Mouse (Mus musculus) forebrain, embryonic 13.5 days (tissue): ENCODE data around the gene Daw1. TPM values are rescaled to one million over a fixed set of nuclear protein-coding genes. Genes with fewer than 3 reads are reported as not detected.

Experiments used
- ATAC-seq: fragments of 200-750 bp; cut with Nextera tagmentation; 2 replicates; pipeline ENCODE4 v1.8.0; 2017
- H3K27ac ChIP-seq: fragments of 300-500 bp; sonication (generic); 2 replicates; pipeline ENCODE4 v1.5.1; 2015; ENCODE audit warnings: inconsistent platforms, mild to moderate bottlenecking, moderate library complexity
- H3K27me3 ChIP-seq: fragments of 300-500 bp; sonication (generic); 2 replicates; pipeline ENCODE4 v1.6.1; 2015; ENCODE audit warnings: mild to moderate bottlenecking, inconsistent platforms
- H3K36me3 ChIP-seq: fragments of 300-500 bp; sonication (generic); 2 replicates; pipeline ENCODE4 v1.6.1; 2015; ENCODE audit warnings: mild to moderate bottlenecking, inconsistent platforms; ENCODE audit not compliant: poor library complexity, severe bottlenecking
- H3K4me1 ChIP-seq: fragments of 300-500 bp; sonication (generic); 2 replicates; pipeline ENCODE4 v1.6.1; 2015; ENCODE audit warnings: inconsistent platforms
- H3K4me2 ChIP-seq: fragments of 300-500 bp; sonication (generic); 2 replicates; pipeline ENCODE4 v1.6.1; 2015; ENCODE audit warnings: inconsistent platforms, mild to moderate bottlenecking, moderate library complexity
- H3K4me3 ChIP-seq: fragments of 300-500 bp; sonication (generic); 2 replicates; pipeline ENCODE4 v1.5.1; 2015; ENCODE audit warnings: mild to moderate bottlenecking, inconsistent platforms
- H3K9ac ChIP-seq: fragments of 300-500 bp; sonication (generic); 2 replicates; pipeline ENCODE4 v1.6.1; 2015; ENCODE audit warnings: mild to moderate bottlenecking, inconsistent platforms
- H3K9me3 ChIP-seq: fragments of 300-500 bp; sonication (generic); replicated peaks from 2 replicates; pipeline ENCODE4 v1.6.1; 2016; ENCODE audit warnings: inconsistent platforms
- WGBS: fragments of 180-500 bp; shearing (Covaris S2); methylation state at CpG from one replicate; pipeline ENCODE4 v1.1.7; 2015; 5-methylcytosine and 5-hydroxymethylcytosine counted together
- polyA plus RNA-seq: library from polyadenylated mRNA; unstranded; fragments of >200 nt; fragmentation: Nextera tagmentation; extraction: Ambion mirVana; gene quantifications from 2 replicates; pipeline ENCODE4 v1.2.1, GENCODE M21; 2015

The Daw1 gene
- polyA plus RNA-seq, 1 experiment from 2014 or later = 0.54 TPM

- no peaks in the 10 kb centered on the region for H3K27me3 ChIP-seq
- 85% methylated on average over 5 of the region's 5 CpGs for WGBS
- no peak for ATAC-seq
Measured at GRCm38 (mm10) chr1:83142055-83142454, 17.5 kb upstream of the Daw1 start.

GRCm38 (mm10) chr1:83146547-83146946 lies 13.0 kb upstream of the Daw1 start:
- no peak for ATAC-seq
- Histone ChIP-seq H3K9ac (no peak overlapping the region), H3K27me3 (no peaks in the 10 kb centered on the region), H3K4me3 (no peak overlapping the region), H3K36me3 (no peaks in the 10 kb centered on the region), H3K4me1 (no peaks in the 10 kb centered on the region), H3K9me3 (no peaks in the 10 kb centered on the region), H3K27ac (no peak overlapping the region), H3K4me2 (no peak overlapping the region)
- WGBS = 94% methylated on average over 2 of the region's 2 CpGs

More at GRCm38 (mm10) chr1:83142055-83142454, 17.5 kb upstream of the Daw1 start:
- Histone ChIP-seq H3K4me3 (no peak overlapping the region), H3K4me1 (no peaks in the 10 kb centered on the region), H3K27ac (no peak overlapping the region), H3K36me3 (no peaks in the 10 kb centered on the region), H3K9ac (no peak overlapping the region), H3K4me2 (no peak overlapping the region), H3K9me3 (no peaks in the 10 kb centered on the region; the same call in 1 of the 2 replicates)

DNA sequence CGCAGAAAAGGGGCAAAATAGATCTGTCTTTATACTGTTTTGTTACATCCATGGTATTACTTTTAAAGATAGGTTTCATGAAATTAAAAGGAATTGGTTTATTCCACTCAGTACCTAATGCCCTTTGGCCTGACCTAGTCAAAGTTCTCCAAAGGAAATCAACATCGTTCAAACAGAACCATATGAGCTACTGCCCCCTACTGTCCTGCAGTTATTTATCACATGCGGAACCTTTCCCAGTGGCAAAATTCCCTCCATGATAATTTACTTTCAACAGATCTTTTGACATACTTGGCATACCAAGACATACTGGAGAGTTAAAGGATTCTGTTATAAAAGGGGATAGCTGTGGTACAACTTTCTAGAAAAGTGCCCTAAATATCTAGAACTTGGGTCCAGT lies 9.3 kb upstream of the Daw1 start:
- WGBS = 76% methylated on average over 3 of the region's 3 CpGs
- Histone ChIP-seq H3K27ac (no peak overlapping the region), H3K27me3 (no peaks in the 10 kb centered on the region), H3K4me2 (no peak overlapping the region), H3K9ac (no peak overlapping the region), H3K4me1 (no peaks in the 10 kb centered on the region), H3K36me3 (no peaks in the 10 kb centered on the region), H3K9me3 (no peaks in the 10 kb centered on the region), H3K4me3 (no peak overlapping the region)
- ATAC-seq = no peak

DNA sequence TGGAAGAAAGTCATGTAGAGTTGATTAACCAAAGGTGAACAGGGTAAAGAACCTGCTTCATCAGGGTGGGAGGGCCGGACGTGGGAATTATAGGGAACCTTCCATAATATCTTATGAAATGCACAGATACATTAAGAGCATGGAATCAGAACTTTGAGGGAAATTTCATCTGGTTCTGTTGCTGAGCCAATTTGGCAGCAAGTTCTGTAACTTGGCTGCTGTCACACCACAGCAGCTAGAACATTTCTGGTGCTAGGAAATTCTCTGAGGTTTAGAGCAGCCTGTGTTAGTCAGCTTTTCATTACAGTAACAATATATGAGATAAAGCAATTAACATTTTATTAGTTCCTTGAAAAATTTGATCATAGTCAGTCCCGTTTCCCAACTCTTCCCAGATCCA lies 6.6 kb upstream of the Daw1 start:
- Histone ChIP-seq H3K9ac (no peak overlapping the region), H3K27me3 (no peaks in the 10 kb centered on the region), H3K4me3 (no peak overlapping the region), H3K27ac (no peak overlapping the region), H3K4me2 (no peak overlapping the region), H3K36me3 (no peaks in the 10 kb centered on the region), H3K4me1 (no peaks in the 10 kb centered on the region), H3K9me3 (no peaks in the 10 kb centered on the region)
- no peak for ATAC-seq
- 89% methylated on average over 3 of the region's 3 CpGs for WGBS

DNA sequence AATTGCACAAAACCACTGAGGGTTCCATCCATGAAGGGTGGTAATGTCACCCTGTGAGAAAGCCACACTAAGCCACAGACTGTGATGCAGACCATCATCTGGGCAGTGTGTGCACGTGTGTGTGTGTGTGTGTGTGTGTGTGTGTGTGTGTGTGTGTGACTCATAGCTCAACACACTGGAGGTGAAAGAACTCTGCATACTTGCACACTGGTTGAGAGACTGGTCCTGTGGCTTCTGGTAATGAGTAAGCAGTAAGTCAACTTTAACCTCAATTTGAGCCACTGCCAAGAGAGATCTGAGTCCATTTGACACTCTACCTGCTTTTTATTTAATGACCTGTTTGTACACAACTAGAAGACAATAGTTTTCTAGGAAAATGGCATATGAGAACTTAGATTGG lies 2.7 kb upstream of the Daw1 start:
- no peaks in the 10 kb centered on the region for H3K27me3 ChIP-seq
- no peak for ATAC-seq
- no peaks in the 10 kb centered on the region for H3K36me3 ChIP-seq
- H3K27ac ChIP-seq = no peak overlapping the region
- no peaks in the 10 kb centered on the region for H3K4me1 ChIP-seq
- H3K9me3 ChIP-seq = no peaks in the 10 kb centered on the region
- WGBS = 46% methylated on average over 1 of the region's 1 CpGs
- H3K9ac ChIP-seq = no peak overlapping the region
- H3K4me2 ChIP-seq = no peak overlapping the region
- no peak overlapping the region for H3K4me3 ChIP-seq

- no peaks in the 10 kb centered on the region for H3K36me3 ChIP-seq
- ATAC-seq = no peak
- no peak overlapping the region for H3K4me2 ChIP-seq
- H3K27me3 ChIP-seq = no peaks in the 10 kb centered on the region
- no peaks in the 10 kb centered on the region for H3K4me1 ChIP-seq
- WGBS = 82% methylated on average over 3 of the region's 3 CpGs
- H3K9me3 ChIP-seq = no peaks in the 10 kb centered on the region
- no peak overlapping the region for H3K9ac ChIP-seq
- H3K27ac ChIP-seq = no peak overlapping the region
- no peak overlapping the region for H3K4me3 ChIP-seq
Measured at GRCm38 (mm10) chr1:83161658-83162057, 2.1 kb downstream of the Daw1 start.

DNA sequence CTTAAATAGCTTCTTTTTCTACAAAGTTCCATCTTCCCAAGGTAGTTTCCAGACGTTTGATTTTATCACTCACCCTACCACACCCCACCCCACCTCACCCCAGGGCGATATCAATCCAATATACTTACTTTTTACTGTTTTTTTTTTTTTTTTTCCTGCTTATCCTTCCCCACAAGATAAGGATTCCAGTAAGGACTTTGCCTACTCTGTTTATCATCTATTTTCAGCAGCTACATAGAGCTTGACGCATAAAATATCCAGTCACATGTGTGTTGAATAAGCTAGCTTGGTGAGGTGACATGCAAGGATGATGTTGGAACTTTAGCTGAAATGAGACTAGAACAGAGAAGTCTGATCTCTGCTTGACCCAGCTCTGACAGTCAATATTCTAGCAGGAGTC lies 4.5 kb downstream of the Daw1 start:
- H3K36me3 ChIP-seq = no peaks in the 10 kb centered on the region
- 85% methylated on average over 3 of the region's 3 CpGs for WGBS
- H3K4me3 ChIP-seq = no peak overlapping the region
- no peak for ATAC-seq
- H3K4me1 ChIP-seq = no peaks in the 10 kb centered on the region
- no peak overlapping the region for H3K4me2 ChIP-seq
- H3K27ac ChIP-seq = no peak overlapping the region
- no peak overlapping the region for H3K9ac ChIP-seq
- H3K9me3 ChIP-seq = no peaks in the 10 kb centered on the region
- no peaks in the 10 kb centered on the region for H3K27me3 ChIP-seq

- no peaks in the 10 kb centered on the region for H3K36me3 ChIP-seq
- no peak overlapping the region for H3K27ac ChIP-seq
- no peak for ATAC-seq
- H3K27me3 ChIP-seq = no peaks in the 10 kb centered on the region
- no peaks in the 10 kb centered on the region for H3K9me3 ChIP-seq
- no peak overlapping the region for H3K9ac ChIP-seq
- H3K4me3 ChIP-seq = no peak overlapping the region
- WGBS = 86% methylated on average over 3 of the region's 3 CpGs
- no peak overlapping the region for H3K4me2 ChIP-seq
- H3K4me1 ChIP-seq = no peaks in the 10 kb centered on the region
Measured at GRCm38 (mm10) chr1:83169158-83169557, 9.6 kb downstream of the Daw1 start.

- no peak overlapping the region for H3K4me2 ChIP-seq
- no peak overlapping the region for H3K9ac ChIP-seq
- no peak overlapping the region for H3K4me3 ChIP-seq
- no peak for ATAC-seq
- H3K4me1 ChIP-seq = no peaks in the 10 kb centered on the region
- no peaks in the 10 kb centered on the region for H3K9me3 ChIP-seq
- 89% methylated on average over 1 of the region's 1 CpGs for WGBS
- no peaks in the 10 kb centered on the region for H3K27me3 ChIP-seq
- no peaks in the 10 kb centered on the region for H3K36me3 ChIP-seq
- no peak overlapping the region for H3K27ac ChIP-seq
Measured at GRCm38 (mm10) chr1:83175985-83176384, 16.4 kb downstream of the Daw1 start.

GRCm38 (mm10) chr1:83179531-83179930 lies 20.0 kb downstream of the Daw1 start:
- no peak overlapping the region for H3K27ac ChIP-seq
- H3K9me3 ChIP-seq = no peaks in the 10 kb centered on the region
- H3K4me2 ChIP-seq = no peak overlapping the region
- no peak overlapping the region for H3K9ac ChIP-seq
- no peaks in the 10 kb centered on the region for H3K36me3 ChIP-seq
- H3K4me3 ChIP-seq = no peak overlapping the region
- no peak for ATAC-seq
- WGBS = 89% methylated on average over 7 of the region's 7 CpGs
- no peaks in the 10 kb centered on the region for H3K27me3 ChIP-seq
- H3K4me1 ChIP-seq = no peaks in the 10 kb centered on the region

GRCm38 (mm10) chr1:83181418-83181817 lies 21.9 kb downstream of the Daw1 start:
- no peaks in the 10 kb centered on the region for H3K4me1 ChIP-seq
- H3K36me3 ChIP-seq = no peaks in the 10 kb centered on the region
- 76% methylated on average over 4 of the region's 4 CpGs for WGBS
- no peak overlapping the region for H3K4me3 ChIP-seq
- H3K4me2 ChIP-seq = no peak overlapping the region
- H3K9me3 ChIP-seq = no peaks in the 10 kb centered on the region
- peak; percentile 59 for ATAC-seq
- no peak overlapping the region for H3K9ac ChIP-seq
- H3K27ac ChIP-seq = no peak overlapping the region
- no peaks in the 10 kb centered on the region for H3K27me3 ChIP-seq

DNA sequence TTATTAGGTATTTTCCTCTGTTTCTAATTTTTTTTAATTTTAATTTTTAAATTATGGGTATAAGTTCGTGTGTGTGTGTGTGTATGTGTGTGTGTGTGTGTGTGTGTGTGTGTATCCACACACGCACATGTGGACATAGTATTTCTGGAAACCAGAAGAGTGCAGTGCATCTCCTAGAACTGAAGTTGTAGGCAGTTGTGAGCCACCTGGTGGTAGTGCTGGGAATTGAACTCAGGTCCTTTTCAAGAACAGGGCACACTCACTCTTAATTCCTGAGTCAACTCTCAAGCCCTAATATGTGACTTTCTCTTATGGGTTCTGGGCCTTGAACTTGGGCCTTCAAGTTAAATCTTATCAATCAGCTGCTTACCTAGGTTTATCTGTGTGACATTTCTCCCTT lies 27.6 kb downstream of the Daw1 start:
- H3K36me3 ChIP-seq = no peaks in the 10 kb centered on the region
- peak; percentile 45; the same call in 1 of the 2 replicates for ATAC-seq
- H3K4me2 ChIP-seq = no peak overlapping the region
- H3K27me3 ChIP-seq = no peaks in the 10 kb centered on the region
- no peaks in the 10 kb centered on the region for H3K4me1 ChIP-seq
- no peaks in the 10 kb centered on the region for H3K9me3 ChIP-seq
- no peak overlapping the region for H3K9ac ChIP-seq
- 60% methylated on average over 2 of the region's 2 CpGs for WGBS
- H3K4me3 ChIP-seq = no peak overlapping the region
- no peak overlapping the region for H3K27ac ChIP-seq

- ATAC-seq = no peak
- no peak overlapping the region for H3K4me2 ChIP-seq
- 90% methylated on average over 1 of the region's 1 CpGs for WGBS
- H3K27ac ChIP-seq = no peak overlapping the region
- H3K27me3 ChIP-seq = no peaks in the 10 kb centered on the region
- H3K4me1 ChIP-seq = no peaks in the 10 kb centered on the region
- no peak overlapping the region for H3K4me3 ChIP-seq
- no peaks in the 10 kb centered on the region for H3K36me3 ChIP-seq
- no peak overlapping the region for H3K9ac ChIP-seq
- no peaks in the 10 kb centered on the region for H3K9me3 ChIP-seq
Measured at GRCm38 (mm10) chr1:83209981-83210380, 50.4 kb downstream of the Daw1 start.
